Mouse (Mus musculus) kidney, adult 11 months (tissue): ENCODE measurements at regions not wholly inside any gene's neighbourhood (a gene's known extent, or its start where the extent isn't known, plus 50 kb on each side); places are given as distances from the start of the nearest gene placed in this dataset.

Experiments used
- DNase-seq: peaks from one replicate; pipeline ENCODE4 v3.0.0; 2022

DNA sequence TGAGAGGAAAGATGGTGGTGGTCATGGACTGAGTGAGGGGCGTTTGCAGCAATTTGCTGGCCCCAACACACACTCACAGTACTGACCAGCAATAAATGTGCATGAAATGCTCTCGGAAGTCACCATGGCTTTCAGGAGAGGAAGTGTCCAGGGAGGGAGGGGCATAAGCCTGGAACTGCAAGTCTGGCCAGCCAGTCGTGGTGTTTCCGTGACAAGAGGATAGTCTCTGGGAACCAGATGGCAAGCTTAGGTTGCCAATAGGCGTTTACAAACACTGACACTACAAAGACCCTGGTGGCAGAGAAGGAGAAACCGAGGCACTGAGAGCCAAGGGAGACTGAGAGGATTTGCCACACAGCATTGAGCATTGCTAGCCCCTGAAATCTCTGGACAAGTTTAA, 132.3 kb upstream of the 1600014C23Rik start:
- DNase-seq = no peak

DNA sequence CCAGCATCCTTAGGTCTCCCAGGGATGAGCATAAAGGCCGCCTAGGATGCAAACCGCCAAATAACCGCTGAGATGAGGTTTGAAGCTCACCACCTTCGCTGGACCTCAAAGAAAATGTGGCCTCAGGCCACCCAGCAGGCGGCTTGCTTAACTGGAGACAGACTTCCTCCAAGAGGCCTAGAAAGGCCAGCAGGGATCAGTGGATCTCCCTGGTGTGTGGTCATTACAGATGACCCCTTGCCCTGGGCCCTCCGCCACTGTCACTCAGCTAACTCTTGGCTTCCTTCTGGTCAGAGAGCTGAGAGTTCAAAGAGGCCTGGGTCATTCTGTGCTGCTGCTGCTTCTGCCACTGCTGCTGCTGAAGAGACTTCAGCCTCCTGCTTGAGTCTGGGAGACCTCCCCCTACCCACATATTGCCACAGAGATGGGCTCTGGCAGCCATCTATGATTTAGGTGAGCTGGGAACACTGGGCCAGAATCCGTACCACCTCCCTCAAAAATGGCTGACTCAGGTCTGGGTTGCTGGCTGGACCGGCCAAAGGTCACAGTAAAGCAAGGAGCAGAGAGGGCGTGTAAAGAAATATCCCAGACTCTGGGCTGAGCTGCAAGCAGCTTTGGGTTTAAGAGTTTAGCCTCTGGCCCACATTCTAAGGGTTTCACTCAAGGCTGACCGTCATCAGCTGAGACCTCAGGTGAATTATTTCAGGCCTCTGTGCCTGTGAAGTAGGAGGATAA, 130.0 kb upstream of the 1600014C23Rik start:
- peak; percentile 86 for DNase-seq

DNA sequence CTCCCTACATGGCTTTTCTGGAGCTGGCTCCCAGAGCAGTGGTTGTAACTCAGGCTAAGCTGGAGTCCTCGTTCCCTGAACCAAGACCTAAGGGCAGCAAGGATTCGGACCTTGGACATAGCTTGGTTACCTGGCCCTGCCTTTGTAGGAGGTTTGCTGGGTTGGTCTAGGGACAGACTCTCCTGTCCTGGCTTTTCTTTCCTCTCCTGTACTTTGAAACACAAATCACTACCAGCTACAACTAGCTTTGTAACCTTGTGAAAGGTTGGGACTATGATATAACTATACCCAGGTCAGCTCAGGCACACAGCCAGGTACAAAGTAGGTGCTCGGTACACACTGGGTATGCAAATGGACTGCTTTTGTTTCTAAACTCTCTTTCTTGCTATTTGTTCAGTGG, 129.4 kb upstream of the 1600014C23Rik start:
- DNase-seq = peak; percentile 87

DNA sequence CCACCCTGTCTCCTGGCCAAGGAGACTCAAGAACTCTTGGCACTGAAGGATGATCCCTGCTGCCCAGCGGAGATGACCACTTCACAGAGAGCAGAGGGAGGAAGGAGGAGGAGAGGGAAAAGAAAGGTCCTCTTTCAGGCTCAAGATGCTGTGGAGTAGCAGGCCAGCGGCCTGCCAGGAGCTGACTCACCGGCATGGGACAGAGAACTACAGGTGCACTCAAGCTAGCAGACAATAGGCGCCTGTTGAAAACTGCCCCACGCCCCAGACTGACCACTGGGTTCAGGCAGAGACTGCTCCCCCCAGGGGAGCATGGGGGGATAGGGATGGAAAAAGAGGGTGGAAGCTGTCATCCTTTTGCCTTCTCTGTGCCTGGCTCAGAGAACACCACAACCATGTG, 125.8 kb upstream of the 1600014C23Rik start:
- DNase-seq = no peak

GRCm38 (mm10) chr17:45853931-45854653, 120.4 kb upstream of the 1600014C23Rik start:
- DNase-seq = no peak

DNA sequence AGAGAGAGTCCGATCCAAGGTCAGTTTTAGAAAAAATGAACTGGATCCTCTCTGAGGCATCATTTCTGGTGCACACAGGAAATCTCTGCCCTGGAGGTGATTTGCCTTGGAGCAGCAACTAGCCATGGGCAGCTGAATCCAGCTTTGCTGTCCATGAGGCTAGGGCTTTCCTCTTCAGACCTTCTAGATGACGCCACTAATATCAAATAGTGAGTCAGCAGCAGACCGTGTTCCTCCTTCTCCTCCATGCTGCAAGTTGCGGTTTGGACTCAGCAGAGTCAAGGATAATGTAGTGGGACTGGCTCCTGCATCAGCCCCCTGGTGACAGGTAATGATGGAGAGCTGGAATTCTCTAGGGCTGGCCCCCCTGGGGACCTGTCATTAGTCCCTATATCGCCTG, 118.8 kb upstream of the 1600014C23Rik start:
- no peak for DNase-seq

DNA sequence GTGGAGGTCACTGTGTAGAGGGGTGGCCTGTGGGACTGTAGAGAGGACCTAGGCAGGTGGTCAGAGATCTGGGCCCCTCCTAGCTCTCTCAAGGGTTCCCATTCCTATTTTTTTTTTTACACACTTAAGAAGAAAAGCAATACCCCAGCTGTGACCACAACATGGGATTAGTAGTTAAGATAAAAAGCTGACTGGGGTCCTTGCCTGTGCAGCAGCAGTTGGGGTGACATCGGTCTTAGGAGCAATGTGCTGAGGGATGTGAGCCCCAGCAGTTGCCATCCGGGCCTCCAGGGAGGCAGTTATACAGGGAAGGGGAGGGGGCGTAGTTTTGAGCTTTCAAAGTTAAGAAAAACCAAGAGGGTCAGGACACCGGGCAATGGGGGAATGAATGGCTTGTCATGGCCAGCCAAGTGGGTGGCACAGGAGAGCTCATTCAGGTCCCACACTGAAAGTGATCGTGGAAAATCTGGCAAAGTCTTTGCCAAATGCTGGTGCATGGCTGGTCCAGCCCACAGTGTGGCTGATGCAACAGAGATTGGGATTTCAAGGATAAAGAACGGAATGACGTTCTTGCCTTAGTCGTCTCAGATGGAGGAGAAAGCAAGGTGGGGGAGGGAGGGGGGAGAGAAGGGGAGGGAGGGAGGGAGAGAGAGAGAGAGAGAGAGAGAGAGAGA, 118.2 kb upstream of the 1600014C23Rik start:
- DNase-seq = no peak

- no peak for DNase-seq
These were observed 117.3 kb upstream of the 1600014C23Rik start for GRCm38 (mm10) chr17:45850976-45851375.

DNA sequence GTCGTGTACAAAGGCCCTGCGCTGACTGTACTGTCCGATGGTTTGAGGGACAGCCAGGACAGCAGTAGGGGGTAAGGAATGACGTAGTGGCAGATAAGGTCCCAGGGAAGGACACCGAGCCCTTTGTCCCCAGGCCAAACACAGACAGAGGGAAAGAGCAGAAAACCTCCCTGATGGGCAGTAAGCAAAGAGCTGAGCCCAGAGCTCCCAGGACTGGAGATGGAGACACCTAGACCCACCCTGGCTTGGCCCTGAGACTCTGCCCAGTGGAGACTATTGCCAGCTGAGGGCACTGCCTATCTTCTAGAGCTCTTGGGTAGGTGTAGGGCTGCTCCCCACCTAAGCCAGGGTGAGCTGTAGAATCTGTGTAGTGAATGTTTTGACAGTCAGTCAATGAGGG, 116.5 kb upstream of the 1600014C23Rik start:
- DNase-seq = no peak

DNA sequence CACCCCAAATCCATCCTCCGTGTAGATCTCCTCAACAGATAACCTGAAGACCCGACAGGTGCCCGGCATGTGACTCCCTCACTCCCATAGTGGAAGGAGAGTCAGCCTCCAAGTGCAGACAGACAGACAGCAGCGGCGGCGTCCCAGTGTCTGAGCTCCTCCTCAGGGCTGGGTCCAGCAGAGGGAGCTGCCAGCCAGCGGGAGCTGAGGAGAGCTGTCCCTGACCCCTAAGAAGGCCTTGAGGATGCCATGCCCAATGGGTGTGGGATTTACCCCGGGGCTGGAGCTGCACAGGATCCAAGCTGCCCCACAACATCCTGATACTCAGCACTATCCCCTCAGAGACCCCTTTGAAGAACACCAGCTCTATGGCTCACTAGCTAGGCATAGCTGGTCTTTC, 115.0 kb upstream of the 1600014C23Rik start:
- peak; percentile 55 for DNase-seq

DNA sequence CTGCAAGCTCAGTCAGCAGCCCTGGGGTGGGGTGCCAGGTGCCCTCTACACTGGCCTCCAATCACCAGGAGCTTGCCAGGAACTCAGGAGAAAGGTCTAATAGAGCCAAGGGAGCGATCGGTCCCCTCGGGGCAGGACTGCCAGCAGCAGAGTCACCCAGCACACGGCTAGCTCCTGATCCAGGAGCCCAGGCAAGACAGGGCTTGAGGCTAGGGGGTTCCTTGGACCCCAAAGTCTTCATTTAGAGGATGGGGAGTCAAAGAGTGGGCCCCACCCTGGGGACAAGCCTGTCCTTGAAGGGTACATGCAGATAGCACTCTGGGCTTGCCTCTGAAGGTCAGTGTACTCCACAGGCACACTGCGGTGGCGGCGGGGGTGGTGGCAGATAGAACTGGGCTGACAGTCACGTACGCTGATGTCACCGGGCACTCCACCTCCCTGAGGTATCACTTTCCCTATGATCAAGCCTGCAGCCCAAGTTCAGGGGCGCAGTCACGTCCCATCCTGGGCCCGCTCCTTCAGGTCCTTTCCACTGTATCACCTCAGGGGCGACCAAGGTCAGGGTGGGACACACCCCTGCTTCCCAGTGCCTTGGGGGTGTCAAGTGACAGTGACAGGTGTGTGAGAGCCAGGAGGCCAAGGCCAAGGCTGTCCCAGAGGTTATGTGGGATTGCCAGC, 114.2 kb upstream of the 1600014C23Rik start:
- no peak for DNase-seq

DNA sequence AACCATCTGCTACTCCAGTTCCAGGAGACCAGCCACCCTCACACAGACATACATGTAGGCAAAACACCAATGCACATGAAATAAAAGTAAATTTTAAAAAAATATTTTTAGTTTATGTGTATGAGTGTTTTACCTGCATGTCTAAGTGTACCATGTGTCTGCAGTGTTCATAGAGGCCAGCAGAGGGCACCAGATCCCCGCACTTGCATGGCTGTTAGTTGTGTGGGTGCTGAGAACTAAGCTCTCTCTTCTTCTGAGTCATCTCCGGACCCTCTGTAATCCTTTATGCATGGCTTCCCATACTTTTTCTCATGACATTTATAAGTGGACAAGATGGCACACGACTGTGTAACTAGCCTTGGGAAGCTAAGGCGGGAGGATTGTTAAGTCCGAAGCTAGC, 112.2 kb upstream of the 1600014C23Rik start:
- DNase-seq = no peak

DNA sequence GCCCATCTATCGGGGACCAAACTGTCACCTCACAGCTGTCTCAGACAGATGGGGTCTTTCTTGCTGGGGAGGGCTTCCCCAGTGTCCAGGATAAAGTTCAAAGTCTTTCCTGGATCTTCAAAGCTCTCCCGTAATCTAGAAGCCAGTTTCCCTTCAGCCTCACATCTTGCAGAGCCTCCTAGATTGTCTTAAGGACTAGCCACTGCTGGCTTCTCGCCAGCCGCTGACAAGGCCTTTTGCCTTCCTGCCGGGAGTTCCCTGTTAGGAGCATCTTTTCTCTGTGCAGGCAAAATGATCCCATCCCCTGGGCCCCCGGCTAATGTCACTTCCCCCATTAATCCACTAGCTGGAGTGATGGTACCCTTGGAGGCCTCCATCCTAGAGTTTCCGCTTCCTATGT, 103.1 kb upstream of the 1600014C23Rik start:
- DNase-seq = no peak

- no peak for DNase-seq
These were observed 102.6 kb upstream of the 1600014C23Rik start for GRCm38 (mm10) chr17:45836253-45836652.

DNA sequence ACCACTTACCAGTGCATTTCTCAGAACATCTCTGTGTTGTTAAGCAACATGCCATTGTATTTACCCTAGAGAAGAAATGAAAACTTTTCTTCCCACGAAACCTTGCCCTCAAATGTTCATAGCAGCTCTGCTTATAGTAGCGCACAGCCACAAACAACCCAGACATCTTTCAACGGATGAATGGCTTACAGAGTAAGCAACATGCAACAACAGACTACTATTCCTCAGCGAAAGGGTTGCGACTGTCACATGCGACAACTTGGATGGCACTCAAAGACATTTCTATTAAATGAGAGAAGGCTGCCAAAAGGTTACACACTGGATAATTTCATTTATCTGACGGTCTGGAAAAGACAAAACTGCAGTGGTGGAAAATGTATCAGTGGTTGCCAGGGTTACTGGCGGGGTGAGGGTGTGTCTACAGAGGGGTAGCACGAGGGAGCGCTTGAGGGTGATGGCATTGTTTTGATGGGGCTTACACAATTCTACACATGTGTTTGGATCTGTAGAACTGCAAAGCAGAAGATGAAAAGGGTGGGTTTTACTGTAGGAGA, 101.0 kb upstream of the 1600014C23Rik start:
- no peak for DNase-seq

- no peak for DNase-seq
These were observed 96.7 kb upstream of the 1600014C23Rik start for GRCm38 (mm10) chr17:45830324-45830723.

DNA sequence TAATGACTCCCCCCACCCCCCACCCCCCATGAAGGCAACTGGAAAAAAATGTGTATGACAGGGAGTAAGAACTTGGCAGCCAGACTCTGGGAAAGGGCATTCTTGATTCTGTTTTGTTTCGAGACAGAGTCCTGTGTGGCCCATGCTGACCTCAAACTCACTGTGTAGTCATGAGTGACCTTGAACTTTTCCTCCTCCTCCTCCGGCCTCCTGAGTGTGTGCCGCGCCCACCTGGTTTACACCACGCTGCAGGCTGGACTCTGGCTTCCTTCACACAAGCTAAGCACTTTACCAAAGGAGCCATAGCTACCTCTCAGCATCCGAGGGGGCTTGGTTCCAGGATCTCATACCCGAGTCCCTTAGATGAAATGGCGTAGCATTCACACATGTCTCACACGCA, 95.9 kb upstream of the 1600014C23Rik start:
- no peak for DNase-seq

DNA sequence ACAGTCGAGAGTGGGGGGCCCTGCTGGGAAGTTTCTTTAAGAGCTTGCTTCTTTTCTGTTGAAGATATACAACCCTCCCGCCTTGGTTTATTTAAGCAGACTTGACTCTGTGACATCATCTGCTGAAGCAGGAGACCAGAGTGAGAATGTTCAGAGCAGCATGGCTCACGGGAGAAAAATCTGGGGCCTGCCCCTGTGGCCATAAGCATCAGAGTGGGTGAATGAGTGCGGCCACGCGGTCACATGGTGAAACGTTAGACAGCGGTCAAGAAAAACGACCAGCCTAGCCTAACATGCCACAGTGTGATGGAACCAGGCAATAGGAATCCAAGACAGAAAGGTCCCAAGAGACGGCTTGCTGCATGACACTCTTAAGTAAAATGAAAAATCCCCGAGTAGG, 95.2 kb upstream of the 1600014C23Rik start:
- DNase-seq = no peak

DNA sequence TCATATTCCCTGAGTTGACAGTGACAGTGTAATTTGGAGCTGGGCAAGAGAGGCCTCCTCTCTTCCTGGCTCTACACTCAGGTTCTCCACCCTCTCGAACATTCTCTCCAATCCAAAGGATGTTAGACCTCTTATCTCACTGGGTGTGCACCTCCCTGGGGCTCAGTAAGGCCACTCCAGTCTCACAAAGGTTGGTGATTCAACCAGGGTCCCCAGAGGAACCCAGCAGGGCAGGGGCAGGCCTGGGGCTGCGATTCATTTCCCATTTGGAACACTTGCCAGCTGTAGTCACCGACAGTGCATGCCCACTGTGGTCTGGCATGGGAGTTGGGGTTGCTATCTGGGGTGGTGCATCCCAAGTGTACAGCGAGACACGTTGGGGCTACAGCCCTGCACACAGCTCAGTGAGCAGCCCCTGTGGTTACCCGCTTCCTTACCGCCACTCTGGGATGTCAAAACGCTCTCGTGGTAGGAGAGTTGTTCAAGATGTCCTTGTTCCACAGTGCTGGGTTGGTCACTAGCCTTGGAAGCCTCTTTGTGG, 94.7 kb upstream of the 1600014C23Rik start:
- no peak for DNase-seq

DNA sequence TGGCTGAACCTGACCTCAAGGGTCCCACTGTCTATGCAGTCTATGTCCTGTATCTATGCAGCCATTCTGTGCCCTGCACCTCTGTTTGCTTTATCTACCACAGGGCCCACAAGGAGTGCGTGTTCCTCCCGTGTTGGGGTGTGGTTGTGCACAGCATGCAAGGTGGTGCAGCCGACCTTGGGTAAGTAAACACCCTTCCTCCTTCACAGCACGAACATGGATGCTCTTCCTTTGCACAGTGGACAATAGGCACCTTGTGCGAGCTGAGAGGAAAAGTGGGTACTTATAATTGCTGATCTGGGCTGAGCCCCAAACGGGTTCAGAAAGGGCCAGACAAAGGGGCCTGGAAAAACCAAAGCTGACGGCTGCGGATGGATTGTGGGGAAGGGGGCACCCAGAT, 91.3 kb upstream of the 1600014C23Rik start:
- DNase-seq = no peak

- no peak for DNase-seq
These were observed 89.9 kb upstream of the 1600014C23Rik start for GRCm38 (mm10) chr17:45823501-45823900.

DNA sequence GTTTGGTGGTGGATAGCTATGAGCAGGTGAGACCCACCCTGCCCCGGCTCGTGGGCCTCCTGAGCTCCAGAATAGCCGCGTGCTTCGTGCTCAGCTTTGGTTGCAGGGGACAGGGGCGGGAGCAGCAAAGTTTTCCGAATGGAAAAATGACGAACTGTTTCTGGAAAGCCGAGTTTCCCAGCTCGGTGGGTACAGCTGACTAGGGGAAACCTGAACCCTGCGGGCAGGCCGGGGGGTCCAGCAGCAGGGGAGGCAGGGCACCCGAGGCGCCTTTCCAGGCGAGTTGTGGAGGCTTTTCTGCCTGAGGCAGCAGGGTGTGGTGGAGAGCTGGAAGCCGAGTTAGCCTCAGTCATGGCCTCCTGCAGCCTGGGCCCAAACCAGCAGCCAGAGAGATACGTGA, 88.8 kb upstream of the 1600014C23Rik start:
- no peak for DNase-seq

GRCm38 (mm10) chr17:45821356-45821755, 87.7 kb upstream of the 1600014C23Rik start:
- DNase-seq = no peak
